Mouse (Mus musculus): ENCODE results near the gene Cpeb3. TPM values are rescaled to one million over a fixed set of nuclear protein-coding genes. Genes with fewer than 3 reads are reported as not detected.
"Not testable (repeated sequence)": the region's sequence is repeated elsewhere in the genome, so short reads cannot be mapped to it uniquely, and the experiment has no call there.

Gene Cpeb3
- polyA plus RNA-seq, 1 experiment, result 2.6 TPM

DNA sequence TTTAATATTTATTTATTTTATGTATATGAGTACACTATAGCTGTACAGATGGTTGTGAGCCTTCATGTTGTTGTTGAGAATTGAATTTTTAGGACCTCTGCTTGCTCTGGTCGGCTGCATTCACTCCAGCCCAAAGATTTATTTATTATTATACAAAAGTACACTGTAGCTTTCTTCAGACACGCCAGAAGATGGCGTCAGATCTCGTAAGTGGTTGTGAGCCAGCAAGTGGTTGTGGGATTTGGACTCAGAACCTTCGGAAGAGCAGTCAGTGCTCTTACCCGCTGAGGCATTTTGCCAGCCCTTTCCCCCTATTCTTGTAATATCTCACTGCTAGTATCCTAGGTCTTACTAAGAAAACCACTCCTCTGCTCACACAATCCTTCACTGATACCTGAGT is 126.9 kb downstream of the Cpeb3 start:
- Histone ChIP-seq H3K4me2 (ENCODE audit: low read depth) (no peak overlapping the region), H3K36me3 (ENCODE audit: control insufficient read depth, insufficient read depth) (no peaks in the 10 kb centered on the region), H3K4me3 (no peak overlapping the region), H3K27me3 (ENCODE audit: control insufficient read depth, insufficient read depth, insufficient read length) (no peaks in the 10 kb centered on the region), H3K79me2 (ENCODE audit: control insufficient read depth, insufficient read depth) (no peaks in the 10 kb centered on the region), H3ac (ENCODE audit: control insufficient read depth, insufficient read length) (no peak overlapping the region)
- TF ChIP-seq TCF3 (IDR thresholded peaks at IDR 0.05; ENCODE audit: insufficient read length, low read depth), result no peak
- TF ChIP-seq SRF (IDR thresholded peaks at IDR 0.05; ENCODE audit: control insufficient read depth, insufficient read length, low read depth), result no peak
- TF ChIP-seq MYOD1 (IDR thresholded peaks at IDR 0.05; ENCODE audit: control insufficient read depth in 1 of 3, insufficient read length in 2 of 3, low read depth in 2 of 3), result no peak
- TF ChIP-seq TCF12 (IDR thresholded peaks at IDR 0.05; ENCODE audit: insufficient read depth, poor library complexity, severe bottlenecking), result no peak
- no peak for TF ChIP-seq POLR2AphosphoS2 (IDR thresholded peaks at IDR 0.05; ENCODE audit: insufficient read length, low read depth)
- no peak for TF ChIP-seq E2F4 (IDR thresholded peaks at IDR 0.05; ENCODE audit: insufficient read depth)

DNA sequence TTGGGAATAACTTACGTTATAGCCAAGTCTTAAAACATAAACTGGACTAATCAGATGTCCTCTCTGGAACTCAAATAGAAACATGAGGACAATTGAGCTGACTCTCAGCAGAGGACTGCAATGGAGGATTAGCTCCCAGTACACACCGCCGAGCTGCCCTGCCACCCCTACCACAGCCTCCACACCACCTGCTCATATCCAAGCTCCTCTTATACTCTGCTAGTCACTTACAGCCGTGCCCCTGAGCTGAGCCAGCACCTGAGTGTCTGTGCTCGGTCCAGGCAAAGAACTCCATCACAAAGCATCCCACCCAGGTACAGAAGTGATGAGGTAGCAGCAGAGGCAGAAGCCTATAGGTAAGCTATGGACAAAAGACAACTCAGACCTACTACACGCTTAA is 129.2 kb downstream of the Cpeb3 start:
- no peaks in the 10 kb centered on the region for H3K79me2 ChIP-seq (ENCODE audit: control insufficient read depth, insufficient read depth)
- no peaks in the 10 kb centered on the region for H3K27me3 ChIP-seq (ENCODE audit: control insufficient read depth, insufficient read depth, insufficient read length)
- no peaks in the 10 kb centered on the region for H3K36me3 ChIP-seq (ENCODE audit: control insufficient read depth, insufficient read depth)
- H3K4me3 ChIP-seq, result no peak overlapping the region
- TF ChIP-seq MYOG (IDR thresholded peaks at IDR 0.05; ENCODE audit: control insufficient read depth in 1 of 3, insufficient read depth in 1 of 3, insufficient read length in 2 of 3, low read depth in 2 of 3), result no peak
- TF ChIP-seq REST (IDR thresholded peaks at IDR 0.05; ENCODE audit: insufficient read depth, insufficient read length), result no peak
- no peak for TF ChIP-seq SRF (IDR thresholded peaks at IDR 0.05; ENCODE audit: control insufficient read depth, insufficient read length, low read depth)
- no peak for TF ChIP-seq MAX (IDR thresholded peaks at IDR 0.05; ENCODE audit: low read depth)
- TF ChIP-seq CEBPB (IDR thresholded peaks at IDR 0.05; ENCODE audit: insufficient read depth, poor library complexity, severe bottlenecking), result no peak
- no peak for TF ChIP-seq TCF12 (IDR thresholded peaks at IDR 0.05; ENCODE audit: insufficient read depth, poor library complexity, severe bottlenecking)
- TF ChIP-seq E2F4 (IDR thresholded peaks at IDR 0.05; ENCODE audit: insufficient read depth), result no peak
- TF ChIP-seq MYOD1 (IDR thresholded peaks at IDR 0.05; ENCODE audit: control insufficient read depth in 1 of 3, insufficient read length in 2 of 3, low read depth in 2 of 3), result no peak
- no peak for TF ChIP-seq POLR2A (IDR thresholded peaks at IDR 0.05; ENCODE audit: insufficient read length, low read depth)
- no peak for TF ChIP-seq USF1 (IDR thresholded peaks at IDR 0.05; ENCODE audit: low read depth)
- no peak for TF ChIP-seq TCF3 (IDR thresholded peaks at IDR 0.05; ENCODE audit: insufficient read length, low read depth)
- no peak for TF ChIP-seq POLR2AphosphoS2 (IDR thresholded peaks at IDR 0.05; ENCODE audit: insufficient read length, low read depth)
- H3K4me2 ChIP-seq (ENCODE audit: low read depth), result no peak overlapping the region
- no peak overlapping the region for H3ac ChIP-seq (ENCODE audit: control insufficient read depth, insufficient read length)

DNA sequence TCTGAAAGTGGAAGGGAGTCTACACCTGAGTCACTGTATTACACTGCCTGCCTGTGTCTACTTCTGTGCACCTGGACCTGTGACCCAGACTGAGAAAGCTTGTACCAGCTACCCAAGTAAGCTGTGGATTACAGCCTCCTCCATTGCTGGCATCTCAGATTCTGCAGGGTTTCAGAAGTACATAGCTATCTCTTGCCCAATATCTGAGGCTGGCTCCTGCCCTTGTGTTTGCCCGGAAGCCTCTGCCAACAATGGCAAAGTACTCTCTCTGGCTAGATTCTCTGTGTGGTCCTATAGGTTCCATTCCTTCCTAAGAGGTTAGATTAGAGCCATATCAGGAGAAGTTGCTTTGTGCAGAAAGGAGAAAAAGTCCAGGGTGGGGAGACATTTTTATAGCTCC is 129.8 kb downstream of the Cpeb3 start:
- H3K4me3 ChIP-seq, result no peak overlapping the region
- H3ac ChIP-seq (ENCODE audit: control insufficient read depth, insufficient read length), result no peak overlapping the region
- no peak overlapping the region for H3K4me2 ChIP-seq (ENCODE audit: low read depth)
- H3K36me3 ChIP-seq (ENCODE audit: control insufficient read depth, insufficient read depth), result no peaks in the 10 kb centered on the region
- no peaks in the 10 kb centered on the region for H3K27me3 ChIP-seq (ENCODE audit: control insufficient read depth, insufficient read depth, insufficient read length)
- H3K79me2 ChIP-seq (ENCODE audit: control insufficient read depth, insufficient read depth), result no peaks in the 10 kb centered on the region
- TF ChIP-seq TCF3 (IDR thresholded peaks at IDR 0.05; ENCODE audit: insufficient read length, low read depth), result no peak
- no peak for TF ChIP-seq MYOD1 (IDR thresholded peaks at IDR 0.05; ENCODE audit: control insufficient read depth in 1 of 3, insufficient read length in 2 of 3, low read depth in 2 of 3)
- TF ChIP-seq MAX (IDR thresholded peaks at IDR 0.05; ENCODE audit: low read depth), result no peak
- TF ChIP-seq SRF (IDR thresholded peaks at IDR 0.05; ENCODE audit: control insufficient read depth, insufficient read length, low read depth), result no peak
- no peak for TF ChIP-seq USF1 (IDR thresholded peaks at IDR 0.05; ENCODE audit: low read depth)
- TF ChIP-seq CEBPB (IDR thresholded peaks at IDR 0.05; ENCODE audit: insufficient read depth, poor library complexity, severe bottlenecking), result no peak
- no peak for TF ChIP-seq E2F4 (IDR thresholded peaks at IDR 0.05; ENCODE audit: insufficient read depth)
- no peak for TF ChIP-seq REST (IDR thresholded peaks at IDR 0.05; ENCODE audit: insufficient read depth, insufficient read length)
- TF ChIP-seq MYOG (IDR thresholded peaks at IDR 0.05; ENCODE audit: control insufficient read depth in 1 of 3, insufficient read depth in 1 of 3, insufficient read length in 2 of 3, low read depth in 2 of 3), result no peak
- TF ChIP-seq TCF12 (IDR thresholded peaks at IDR 0.05; ENCODE audit: insufficient read depth, poor library complexity, severe bottlenecking), result no peak
- TF ChIP-seq POLR2AphosphoS2 (IDR thresholded peaks at IDR 0.05; ENCODE audit: insufficient read length, low read depth), result no peak
- TF ChIP-seq POLR2A (IDR thresholded peaks at IDR 0.05; ENCODE audit: insufficient read length, low read depth), result no peak

DNA sequence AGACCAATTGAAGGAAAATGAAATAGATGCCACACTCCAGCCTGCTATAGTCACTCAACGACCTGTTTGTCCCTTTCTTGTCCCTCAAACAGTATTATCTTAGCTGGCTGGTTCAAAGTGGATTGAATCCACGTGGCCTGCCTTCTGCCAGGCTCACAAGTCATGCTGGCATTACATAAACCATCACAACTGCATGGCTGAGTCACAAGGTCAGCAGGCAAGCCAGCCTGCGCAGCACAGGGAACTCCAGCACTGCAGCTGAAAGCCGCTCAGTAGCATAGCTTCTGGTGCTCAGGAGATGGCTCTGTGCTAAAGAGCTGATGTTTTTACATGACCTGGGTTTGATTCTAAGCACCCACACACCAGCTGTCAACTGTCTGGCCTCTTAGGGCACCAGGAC is 130.3 kb downstream of the Cpeb3 start:
- no peaks in the 10 kb centered on the region for H3K27me3 ChIP-seq (ENCODE audit: control insufficient read depth, insufficient read depth, insufficient read length)
- TF ChIP-seq CEBPB (IDR thresholded peaks at IDR 0.05; ENCODE audit: insufficient read depth, poor library complexity, severe bottlenecking), result no peak
- no peak for TF ChIP-seq REST (IDR thresholded peaks at IDR 0.05; ENCODE audit: insufficient read depth, insufficient read length)
- peak in 2 of 3 experiments; percentile 44 to 67 for TF ChIP-seq MYOG (IDR thresholded peaks at IDR 0.05; ENCODE audit: control insufficient read depth in 1 of 3, insufficient read depth in 1 of 3, insufficient read length in 2 of 3, low read depth in 2 of 3)
- TF ChIP-seq MYOD1 (IDR thresholded peaks at IDR 0.05; ENCODE audit: control insufficient read depth in 1 of 3, insufficient read length in 2 of 3, low read depth in 2 of 3), result peak in 1 of 3 experiments; percentile 61
- peak; percentile 2 for TF ChIP-seq TCF12 (IDR thresholded peaks at IDR 0.05; ENCODE audit: insufficient read depth, poor library complexity, severe bottlenecking)
- TF ChIP-seq USF1 (IDR thresholded peaks at IDR 0.05; ENCODE audit: low read depth), result peak; percentile 44
- H3K4me3 ChIP-seq, result no peak overlapping the region
- H3ac ChIP-seq (ENCODE audit: control insufficient read depth, insufficient read length), result no peak overlapping the region
- H3K79me2 ChIP-seq (ENCODE audit: control insufficient read depth, insufficient read depth), result no peaks in the 10 kb centered on the region
- H3K4me2 ChIP-seq (ENCODE audit: low read depth), result peak overlapping the region; percentile 2
- H3K36me3 ChIP-seq (ENCODE audit: control insufficient read depth, insufficient read depth), result no peaks in the 10 kb centered on the region

DNA sequence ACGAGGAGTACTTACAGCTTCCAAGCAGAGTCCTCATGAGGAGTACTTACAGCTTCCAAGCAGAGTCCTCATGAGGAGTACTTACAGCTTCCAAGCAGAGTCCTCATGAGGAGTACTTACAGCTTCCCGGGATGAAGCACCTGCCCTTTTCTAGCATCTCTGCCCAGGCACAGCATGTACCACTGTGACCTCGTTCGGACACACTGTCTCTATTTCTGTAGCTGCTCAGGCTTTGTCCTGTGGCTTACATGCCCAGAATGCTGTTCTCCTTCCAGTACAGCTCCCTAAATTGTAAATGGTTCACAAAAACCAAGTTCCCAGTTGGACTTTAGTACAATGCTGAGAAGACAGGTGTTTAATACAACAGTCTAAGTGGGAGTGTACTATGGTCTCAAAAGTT is 131.1 kb downstream of the Cpeb3 start:
- H3K36me3 ChIP-seq (ENCODE audit: control insufficient read depth, insufficient read depth); H3K4me2 ChIP-seq (ENCODE audit: low read depth); H3K27me3 ChIP-seq (ENCODE audit: control insufficient read depth, insufficient read depth, insufficient read length); H3ac ChIP-seq (ENCODE audit: control insufficient read depth, insufficient read length); H3K79me2 ChIP-seq (ENCODE audit: control insufficient read depth, insufficient read depth); H3K4me3 ChIP-seq: not testable (repeated sequence)
